Mouse (Mus musculus) G1E (cell line): Measurements from ENCODE around the gene Reep3.

ENCODE experiments used
- CTCF ChIP-seq: IDR thresholded peaks from 2 replicates; pipeline ENCODE4 v1.5.1; 2012; ENCODE audit warnings: low read depth, low read length, inconsistent platforms, mixed read lengths
- GATA1 ChIP-seq: IDR thresholded peaks from 2 replicates; pipeline ENCODE4 v1.6.1; 2012; ENCODE audit warnings: borderline replicate concordance, low read length, inconsistent platforms, mixed read lengths
- POLR2AphosphoS5 ChIP-seq: IDR thresholded peaks from 2 replicates; pipeline ENCODE4 v1.6.1; 2012; ENCODE audit warnings: low read depth, low read length, inconsistent platforms; ENCODE audit not compliant: insufficient replicate concordance
- TAL1 ChIP-seq: conservative IDR thresholded peaks from 2 replicates; pipeline ENCODE4 v1.6.1; 2012; ENCODE audit warnings: low read depth, low read length, inconsistent platforms, mixed read lengths

- TF ChIP-seq GATA1 = no peak
- no peak for TF ChIP-seq TAL1
- TF ChIP-seq CTCF = no peak
- TF ChIP-seq POLR2AphosphoS5 = no peak
Observed at GRCm38 (mm10) chr10:66990506-66990905, 106.2 kb downstream of the Reep3 start.
